Comparison of ENCODE assay signal across 12 mouse cellular contexts in genomic region chr7:46201649-46202048, GRCm38 (mm10). TPM values are rescaled to one million over a fixed set of nuclear protein-coding genes. Genes with fewer than 3 reads are reported as not detected.
DNase-seq lines count a peak whose midpoint lies in the region; ATAC-seq and TF ChIP-seq lines count a peak whose summit lies in the region.
"Had no signal": no experiment of that assay in that cellular context is flagged by ENCODE, and none has a peak within 500 bp of the region (broad histone marks: within the 10 kb centered on the region; RNA-seq: fewer than 3 reads in every experiment).

No protein-coding gene starts in this region.

- peak overlapping the region; percentile 25; the same call in 1 of the 2 replicates for H3K4me2 ChIP-seq in intestine, embryonic 14.5 days (ENCODE audit: low read length)
- no peak overlapping the region for H3K4me2 ChIP-seq in intestine, postnatal 0 days (replicated peaks; ENCODE audit: low read depth)
- H3K4me2 ChIP-seq in hindbrain, embryonic 14.5 days (replicated peaks): 0 out of 2 replicates have a peak overlapping the region, but pooled peaks have one; percentile 4

- no peaks in the 10 kb centered on the region for H3K27me3 ChIP-seq in intestine, embryonic 14.5 days (replicated peaks; ENCODE audit: control insufficient read depth, insufficient read depth, low read length)
- H3K27me3 ChIP-seq in intestine, postnatal 0 days (replicated peaks; ENCODE audit: control insufficient read depth, insufficient read depth, low read length): no peaks in the 10 kb centered on the region
- H3K27me3 ChIP-seq in hindbrain, embryonic 14.5 days (ENCODE audit: control insufficient read depth, insufficient read depth, low read length): no peaks in the 10 kb centered on the region

- DNase-seq in intestine, embryonic 14.5 days (ENCODE audit: low spot score): no peak
- peak; percentile 75 for DNase-seq in embryo, embryonic 9.5 days (ENCODE audit: extremely low spot score)
- no peak for DNase-seq in hindbrain, embryonic 14.5 days (ENCODE audit: low spot score)
- peak; percentile 56 for DNase-seq in neural tube, embryonic 10.5 days (ENCODE audit: extremely low spot score, low spot score)
- no peak for DNase-seq in adrenal gland, adult 8-10 months
- no peak for DNase-seq in layer of hippocampus, adult 11-12 months (ENCODE audit: low spot score)
- DNase-seq in frontal cortex, adult 2 months (ENCODE audit: extremely low spot score in 1 of 2, low spot score in 1 of 2): no peak
- DNase-seq: cerebellum, postnatal 25 days; lung, postnatal 36 days had no signal

- ATAC-seq in intestine, embryonic 14.5 days (replicated peaks; ENCODE audit: low FRiP score, low TSS enrichment, low read depth): no peak
- no peak for ATAC-seq in intestine, postnatal 0 days
- ATAC-seq in hindbrain, embryonic 14.5 days (ENCODE audit: low FRiP score): no peak

- H3K4me3 ChIP-seq in intestine, embryonic 14.5 days (ENCODE audit: low read depth, low read length): no peak overlapping the region
- H3K4me3 ChIP-seq in intestine, postnatal 0 days (ENCODE audit: low read depth, low read length): no peak overlapping the region
- no peak overlapping the region for H3K4me3 ChIP-seq in hindbrain, embryonic 14.5 days (replicated peaks; ENCODE audit: low read length)

- TF ChIP-seq CTCF in intestine, postnatal 0 days (IDR thresholded peaks at IDR 0.05; ENCODE audit: low read depth): no peak

- no peaks in the 10 kb centered on the region for H3K4me1 ChIP-seq in intestine, embryonic 14.5 days (replicated peaks; ENCODE audit: control insufficient read depth, insufficient read depth, low read length)
- no peaks in the 10 kb centered on the region for H3K4me1 ChIP-seq in intestine, postnatal 0 days (replicated peaks; ENCODE audit: control insufficient read depth, insufficient read depth, low read length)
- peaks cover 9% of the 10 kb centered on the region; the same call in 1 of the 2 replicates for H3K4me1 ChIP-seq in hindbrain, embryonic 14.5 days (replicated peaks; ENCODE audit: control insufficient read depth, insufficient read depth, low read length)

- H3K27ac ChIP-seq in intestine, embryonic 14.5 days (ENCODE audit: low read depth): no peak overlapping the region
- no peak overlapping the region for H3K27ac ChIP-seq in intestine, postnatal 0 days (ENCODE audit: low read depth, low read length)
- no peak overlapping the region for H3K27ac ChIP-seq in hindbrain, embryonic 14.5 days

- no peaks in the 10 kb centered on the region for H3K9me3 ChIP-seq in intestine, embryonic 14.5 days (ENCODE audit: control insufficient read depth, low read length)
- H3K9me3 ChIP-seq in intestine, postnatal 0 days (ENCODE audit: control insufficient read depth): no peaks in the 10 kb centered on the region
- H3K9me3 ChIP-seq in hindbrain, embryonic 14.5 days (ENCODE audit: control insufficient read depth, low read length): no peaks in the 10 kb centered on the region

- no peak overlapping the region for H3K9ac ChIP-seq in intestine, embryonic 14.5 days (ENCODE audit: low read length)
- no peak overlapping the region for H3K9ac ChIP-seq in intestine, postnatal 0 days (ENCODE audit: low read depth, low read length)
- no peak overlapping the region for H3K9ac ChIP-seq in hindbrain, embryonic 14.5 days

- H3K36me3 ChIP-seq in intestine, embryonic 14.5 days (ENCODE audit: control insufficient read depth, insufficient read depth, low read length): no peaks in the 10 kb centered on the region
- H3K36me3 ChIP-seq in intestine, postnatal 0 days (ENCODE audit: control insufficient read depth, insufficient read depth): peaks cover 22% of the 10 kb centered on the region; the same call in 1 of the 2 replicates
- H3K36me3 ChIP-seq in hindbrain, embryonic 14.5 days (replicated peaks; ENCODE audit: control insufficient read depth, insufficient read depth): no peaks in the 10 kb centered on the region

- WGBS in intestine, embryonic 14.5 days: 18% methylated on average over 14 of the region's 14 CpGs
- 32% methylated on average over 14 of the region's 14 CpGs for WGBS in intestine, postnatal 0 days
- 22% methylated on average over 14 of the region's 14 CpGs for WGBS in hindbrain, embryonic 14.5 days

RNA-seq across cellular contexts. Expression of gene Abcc8, which starts 21.8 kb away (rescaled TPM):
- 2.4 and 7.6 TPM in 2 replicates for polyA plus RNA-seq in intestine, embryonic 14.5 days (2014; fragmentation: Nextera tagmentation; extraction: Ambion mirVana)
- 0.95 and 1.8 TPM in 2 replicates for polyA plus RNA-seq in intestine, postnatal 0 days (2015; fragmentation: Nextera tagmentation; extraction: Ambion mirVana)
- polyA plus RNA-seq in hindbrain, embryonic 14.5 days (2014; fragmentation: Nextera tagmentation; extraction: Ambion mirVana): 10.6 and 13.8 TPM in 2 replicates
- 1 to 10 TPM in 3 of 4 experiments, under 1 TPM in 1; 0.92 to 2.9 (median 1.7) TPM for total RNA-seq in adrenal gland, adult 8-10 months (2022)
- polyA plus RNA-seq in frontal cortex, adult 2 months (2012; rRNA removed): 17.7 and 17.8 TPM in 2 replicates
- total RNA-seq: granulocyte monocyte progenitor cell, adult 5-6 weeks had no signal
- polyA plus RNA-seq: C2C12 had no signal

RNA-seq across cellular contexts. Expression of gene Ush1c, which starts 36.7 kb away (rescaled TPM):
- 36.6 and 36.8 TPM in 2 replicates for polyA plus RNA-seq in intestine, embryonic 14.5 days (2014; fragmentation: Nextera tagmentation; extraction: Ambion mirVana)
- polyA plus RNA-seq in intestine, postnatal 0 days (2015; fragmentation: Nextera tagmentation; extraction: Ambion mirVana): 132 and 142 TPM in 2 replicates
- polyA plus RNA-seq in hindbrain, embryonic 14.5 days (2014; fragmentation: Nextera tagmentation; extraction: Ambion mirVana): 1.2 and 1.8 TPM in 2 replicates
- total RNA-seq in adrenal gland, adult 8-10 months (2022): 1 to 10 TPM; 2.5 to 5.2 (median 3.4) TPM
- polyA plus RNA-seq in frontal cortex, adult 2 months (2012; rRNA removed): 0.12 and 0.23 TPM in 2 replicates
- total RNA-seq: granulocyte monocyte progenitor cell, adult 5-6 weeks had no signal
- polyA plus RNA-seq: C2C12 had no signal

RNA-seq across cellular contexts. Expression of gene Otog, which starts 39.1 kb away (rescaled TPM):
- polyA plus RNA-seq in intestine, embryonic 14.5 days (2014; fragmentation: Nextera tagmentation; extraction: Ambion mirVana): 0.12 TPM in 1 of 2 replicates, not detected in the other
- not detected in 2 replicates for polyA plus RNA-seq in intestine, postnatal 0 days (2015; fragmentation: Nextera tagmentation; extraction: Ambion mirVana)
- 0.11 and 0.13 TPM in 2 replicates for polyA plus RNA-seq in hindbrain, embryonic 14.5 days (2014; fragmentation: Nextera tagmentation; extraction: Ambion mirVana)
- under 1 TPM in 2 of 4 experiments, not detected in 2; 0.59 to 0.87 TPM for total RNA-seq in adrenal gland, adult 8-10 months (2022)
- polyA plus RNA-seq in frontal cortex, adult 2 months (2012; rRNA removed): 0.08 and 0.23 TPM in 2 replicates
- total RNA-seq: granulocyte monocyte progenitor cell, adult 5-6 weeks had no signal

Comparison
In these comparisons a context has a peak if more than half of its experiments do, and no peak if none do; other contexts are left out.
1. DNase-seq: peak in embryo, embryonic 9.5 days (single experiment) and neural tube, embryonic 10.5 days (single experiment); none in intestine, embryonic 14.5 days (single experiment), hindbrain, embryonic 14.5 days (single experiment), adrenal gland, adult 8-10 months (single experiment), layer of hippocampus, adult 11-12 months (single experiment) and frontal cortex, adult 2 months (0 of 2).
2. RNA of gene Ush1c, which starts 36.7 kb away (polyA plus RNA-seq): 132 to 142 TPM in intestine, postnatal 0 days and 36.6 to 36.8 TPM in intestine, embryonic 14.5 days; 1.2 to 1.8 TPM in hindbrain, embryonic 14.5 days and 0.12 to 0.23 TPM in frontal cortex, adult 2 months; every median in the first group is over 10 times any median in the second.